Mouse (Mus musculus) cortical plate, adult 2 months (tissue): ENCODE data around the gene Mrps12. TPM values are rescaled to one million over a fixed set of nuclear protein-coding genes. Genes with fewer than 3 reads are reported as not detected.

Experiments
- H3K27ac ChIP-seq: fragments of 200-500 bp; 2 replicates; pipeline ENCODE4 v1.5.1; 2012; ENCODE audit warnings: low read length, control low read depth, inconsistent platforms; ENCODE audit not compliant: insufficient read depth
- H3K4me1 ChIP-seq: fragments of 200-500 bp; 2 replicates; pipeline ENCODE4 v1.6.1; 2011; ENCODE audit warnings: low read length; ENCODE audit not compliant: control insufficient read depth, insufficient read depth
- H3K4me3 ChIP-seq: fragments of 200-500 bp; 2 replicates; pipeline ENCODE4 v1.5.1; 2011; ENCODE audit warnings: mild to moderate bottlenecking, low read length, control low read depth; ENCODE audit not compliant: insufficient read depth
- CTCF ChIP-seq: fragments of 200-500 bp; IDR thresholded peaks from 2 replicates; pipeline ENCODE4 v1.5.1; 2011; ENCODE audit warnings: mild to moderate bottlenecking, control low read depth, low read length; ENCODE audit not compliant: insufficient read depth; ENCODE audit errors: extremely low read depth
- POLR2A ChIP-seq: fragments of 200-500 bp; IDR thresholded peaks from 2 replicates; pipeline ENCODE4 v1.6.1; 2011; ENCODE audit warnings: mild to moderate bottlenecking, low read length, control low read depth; ENCODE audit not compliant: insufficient read depth; ENCODE audit errors: extremely low read depth
- polyA plus RNA-seq: library from polyadenylated mRNA; depleted of rRNA; stranded (reverse); fragments of >200 nt; gene quantifications from 2 replicates; pipeline ENCODE4 v1.2.3, GENCODE M21; 2012

Gene Mrps12
- polyA plus RNA-seq, 1 experiment, result 104 TPM

GRCm38 (mm10) chr7:28733211-28733610 lies 8.4 kb downstream of the Mrps12 start:
- H3K4me1 ChIP-seq, result peaks cover 3% of the 10 kb centered on the region; the same call in 1 of the 2 replicates
- no peak overlapping the region for H3K27ac ChIP-seq
- H3K4me3 ChIP-seq, result 0 out of 2 replicates have a peak overlapping the region, but pooled peaks have one; percentile 4
- TF ChIP-seq POLR2A, result no peak
- TF ChIP-seq CTCF, result no peak

GRCm38 (mm10) chr7:28732341-28733142 lies 9.1 kb downstream of the Mrps12 start:
- no peak for TF ChIP-seq POLR2A
- TF ChIP-seq CTCF, result no peak
- no peak overlapping the region for H3K27ac ChIP-seq
- H3K4me1 ChIP-seq, result peaks cover 5% of the 10 kb centered on the region; the same call in 1 of the 2 replicates
- 0 out of 2 replicates have a peak overlapping the region, but pooled peaks have one; percentile 4 for H3K4me3 ChIP-seq

- H3K27ac ChIP-seq, result peak overlapping the region; percentile 27; the same call in 1 of the 2 replicates
- H3K4me3 ChIP-seq, result no peak overlapping the region
- peak; percentile 33; the same call in 1 of the 2 replicates for TF ChIP-seq CTCF
- TF ChIP-seq POLR2A, result no peak
- peaks cover 5% of the 10 kb centered on the region; the same call in 1 of the 2 replicates for H3K4me1 ChIP-seq
Observed at GRCm38 (mm10) chr7:28727649-28728340, 13.8 kb downstream of the Mrps12 start.

GRCm38 (mm10) chr7:28726600-28726999 lies 15.0 kb downstream of the Mrps12 start:
- peaks cover 5% of the 10 kb centered on the region; the same call in 1 of the 2 replicates for H3K4me1 ChIP-seq
- no peak overlapping the region for H3K4me3 ChIP-seq
- TF ChIP-seq CTCF (peak; percentile 81), POLR2A (peak; percentile 17; the same call in 1 of the 2 replicates)
- H3K27ac ChIP-seq, result no peak overlapping the region

GRCm38 (mm10) chr7:28724613-28725012 lies 17.0 kb downstream of the Mrps12 start:
- H3K4me3 ChIP-seq, result no peak overlapping the region
- no peak for TF ChIP-seq POLR2A
- no peak for TF ChIP-seq CTCF
- peaks cover 5% of the 10 kb centered on the region; the same call in 1 of the 2 replicates for H3K4me1 ChIP-seq
- no peak overlapping the region for H3K27ac ChIP-seq

GRCm38 (mm10) chr7:28722079-28722478 lies 19.5 kb downstream of the Mrps12 start:
- H3K27ac ChIP-seq, result no peak overlapping the region
- TF ChIP-seq POLR2A, result no peak
- 0 out of 2 replicates have a peak, but pooled peaks have one; percentile 5 for TF ChIP-seq CTCF
- H3K4me1 ChIP-seq, result no peaks in the 10 kb centered on the region
- no peak overlapping the region for H3K4me3 ChIP-seq

GRCm38 (mm10) chr7:28720753-28721537 lies 20.7 kb downstream of the Mrps12 start:
- no peak for TF ChIP-seq POLR2A
- TF ChIP-seq CTCF, result no peak

GRCm38 (mm10) chr7:28719650-28720049 lies 22.0 kb downstream of the Mrps12 start:
- H3K4me3 ChIP-seq, result no peak overlapping the region
- TF ChIP-seq CTCF (no peak), POLR2A (no peak)
- H3K4me1 ChIP-seq, result no peaks in the 10 kb centered on the region
- no peak overlapping the region for H3K27ac ChIP-seq

More at GRCm38 (mm10) chr7:28720753-28721537, 20.7 kb downstream of the Mrps12 start:
- H3K4me3 ChIP-seq, result no peak overlapping the region
- H3K27ac ChIP-seq, result no peak overlapping the region
- no peaks in the 10 kb centered on the region for H3K4me1 ChIP-seq

- no peak overlapping the region for H3K27ac ChIP-seq
- TF ChIP-seq CTCF, result no peak
- no peak for TF ChIP-seq POLR2A
Observed at GRCm38 (mm10) chr7:28719159-28719558, 22.5 kb downstream of the Mrps12 start.

More at GRCm38 (mm10) chr7:28719159-28719558, 22.5 kb downstream of the Mrps12 start:
- Histone ChIP-seq H3K4me3 (no peak overlapping the region), H3K4me1 (no peaks in the 10 kb centered on the region; the same call in none of the 2 replicates)
